Mouse (Mus musculus) B cell, adult (primary cell): ENCODE results near the gene Gm28891. TPM values are rescaled to one million over a fixed set of nuclear protein-coding genes. Genes with fewer than 3 reads are reported as not detected.

ENCODE experiments used
- total RNA-seq: library from RNA; stranded (reverse); gene quantifications from 4 replicates; pipeline ENCODE4 v1.2.4, GENCODE M21; 2023; ENCODE audit not compliant: inconsistent age

Gene Gm28891
- not detected in 4 replicates for total RNA-seq

DNA sequence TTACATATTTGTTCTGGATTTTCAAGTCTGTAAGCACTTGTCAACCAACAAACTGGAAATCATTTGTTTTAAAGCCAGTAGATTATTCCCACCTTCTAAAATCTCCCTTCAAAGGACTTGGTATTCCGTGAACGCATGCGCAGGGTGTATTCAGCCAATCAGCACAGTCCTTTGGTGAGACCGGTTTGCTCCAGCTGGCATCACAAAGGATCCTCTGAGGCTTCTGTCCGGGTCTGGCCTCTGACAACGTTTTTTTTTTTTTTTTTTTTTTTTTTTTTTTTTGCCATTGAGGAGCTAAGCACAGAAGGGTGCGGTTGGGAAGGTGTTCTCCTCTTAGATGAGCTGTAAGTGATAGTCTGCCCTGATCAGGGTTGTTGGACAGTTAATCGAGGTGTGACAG lies at the start of gene Gm28891:
Gene Gm28891 (plus strand): TSS at position 301 of the 400 bp plus-strand sequence.

